Mouse (Mus musculus) heart, postnatal 10 days (tissue): Measurements from ENCODE around the gene Heca. TPM values are rescaled to one million over a fixed set of nuclear protein-coding genes. Genes with fewer than 3 reads are reported as not detected.

Experiments
- total RNA-seq, 2 experiments: library from RNA; stranded (reverse); gene quantifications; 2 replicates each; pipeline ENCODE4 v1.2.3; 2021

Gene Heca
- total RNA-seq, 2 experiments from 2014 or later, result 35.5 to 37.0 TPM

Other genes with a start within 250 kb of the Heca start
- 10 to 100 TPM; 29.7 to 32.9 TPM for gene Cited2, start 224.8 kb downstream of the Heca start, total RNA-seq
- gene Txlnb, start 151.8 kb downstream of the Heca start, total RNA-seq, result 100 to 1,000 TPM; 136 to 145 TPM
- 10 to 100 TPM; 87.8 to 96.2 TPM for gene Abracl, start 75.2 kb upstream of the Heca start, total RNA-seq
- 10 to 100 TPM; 40.2 to 41.6 TPM for gene Reps1, start 107.8 kb upstream of the Heca start, total RNA-seq